Mouse (Mus musculus) layer of hippocampus, adult 9-10 months (tissue): ENCODE results near the gene Ndufaf5.
"Not testable (repeated sequence)": the region's sequence is repeated elsewhere in the genome, so short reads cannot be mapped to it uniquely, and the experiment has no call there.

ENCODE experiments used
- DNase-seq: peaks from one replicate; pipeline ENCODE4 v3.0.0; 2022; ENCODE audit warnings: low spot score

The Ndufaf5 gene

GRCm38 (mm10) chr2:140170127-140170802 lies at the start of gene Ndufaf5, which contains the start of gene Esf1:
Gene Ndufaf5, plus strand, starts transcription at chr2:140170649.
Gene Esf1, minus strand, starts transcription at chr2:140170564.
- DNase-seq, result peak; percentile 96

- no peak for DNase-seq
Measured at GRCm38 (mm10) chr2:140125516-140125915, 44.9 kb upstream of the Ndufaf5 start.

GRCm38 (mm10) chr2:140151743-140152142 lies 18.7 kb upstream of the Ndufaf5 start, which contains the start of gene Gm17374:
Gene Gm17374, plus strand, starts transcription at chr2:140152043.
- not testable (repeated sequence) for DNase-seq

GRCm38 (mm10) chr2:140159186-140159730 lies 11.2 kb upstream of the Ndufaf5 start:
- peak; percentile 16 for DNase-seq

DNA sequence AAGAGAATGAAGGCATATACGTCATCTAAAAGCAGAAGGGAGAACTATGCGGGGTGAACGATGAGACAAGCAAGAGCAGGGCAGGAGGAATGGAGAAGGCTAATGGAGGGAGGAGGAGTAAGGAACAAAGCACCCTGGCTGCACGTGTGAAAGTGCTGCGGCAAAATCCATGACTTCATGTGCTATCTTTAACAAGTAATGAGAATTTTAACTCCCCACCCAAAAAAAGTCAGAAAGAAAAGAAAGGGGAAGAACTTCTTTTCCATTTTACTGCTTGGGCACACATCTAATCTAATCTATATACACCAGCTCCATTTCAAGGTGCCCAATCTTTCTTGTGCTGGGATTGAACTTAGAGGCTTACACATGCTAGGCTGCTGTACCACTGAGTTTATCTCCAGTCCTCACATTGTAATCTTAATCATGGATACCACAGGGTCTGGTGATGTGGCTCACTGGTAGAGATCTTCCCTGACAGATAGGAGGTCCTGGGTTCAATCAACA lies 7.0 kb upstream of the Ndufaf5 start:
- DNase-seq, result no peak

DNA sequence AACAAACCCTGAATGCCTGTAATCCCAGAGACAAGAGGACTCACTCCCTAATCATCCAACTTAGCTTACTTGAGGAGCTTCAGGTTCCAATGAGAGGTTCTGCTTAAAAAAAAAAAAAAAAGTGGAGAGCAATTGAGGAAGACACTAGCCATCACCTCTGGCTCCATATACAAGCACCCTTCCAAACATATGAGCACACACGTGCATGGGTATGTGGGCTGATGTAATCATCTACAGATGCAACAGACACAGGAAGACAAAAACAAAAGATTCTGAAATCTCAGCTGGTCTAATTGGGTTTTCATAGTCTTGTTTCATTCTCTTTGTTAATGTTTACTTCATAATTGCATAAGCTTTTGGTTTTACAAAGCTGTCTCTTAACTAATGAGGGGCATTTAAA lies 1.4 kb upstream of the Ndufaf5 start:
- no peak for DNase-seq

DNA sequence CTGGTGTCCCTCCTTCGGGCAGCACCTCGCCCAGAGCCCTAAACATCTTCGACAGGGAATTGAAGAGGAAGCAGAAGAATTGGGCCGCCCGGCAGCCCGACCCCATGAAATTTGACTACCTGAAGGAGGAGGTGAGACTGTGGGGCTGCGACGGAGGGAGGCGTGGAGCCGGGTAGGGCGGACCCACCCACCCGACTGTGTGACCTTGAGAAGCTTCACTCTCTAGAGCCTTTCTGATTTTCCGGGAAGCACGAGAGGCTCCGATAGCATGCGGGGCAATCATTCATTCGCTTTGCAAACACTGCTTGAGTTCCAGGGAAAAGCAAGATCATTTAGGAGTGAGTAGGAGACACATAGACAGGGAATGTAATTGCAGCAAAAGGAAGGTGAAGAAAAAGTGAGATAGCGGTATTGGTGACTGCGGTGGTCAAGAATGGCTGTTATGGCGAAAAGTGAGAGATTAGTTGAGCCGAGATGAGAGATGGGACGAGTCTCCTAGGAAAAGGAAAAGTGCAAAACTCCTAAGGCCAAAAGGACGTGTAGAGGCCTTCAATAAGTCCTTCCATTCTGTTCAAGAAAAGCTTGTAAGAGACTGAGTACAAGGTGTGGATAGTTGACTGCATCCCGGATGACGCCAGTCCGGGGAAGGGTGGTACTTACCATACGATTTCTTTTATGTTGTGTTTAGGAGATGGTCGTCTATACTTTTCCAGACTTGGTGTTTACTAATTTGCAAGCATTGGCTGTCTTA lies 529 bp downstream of the Ndufaf5 start:
- no peak for DNase-seq

GRCm38 (mm10) chr2:140185685-140186210 lies 15.3 kb downstream of the Ndufaf5 start:
- DNase-seq, result not testable (repeated sequence)

GRCm38 (mm10) chr2:140200713-140201112 lies 30.3 kb downstream of the Ndufaf5 start:
- DNase-seq, result no peak

DNA sequence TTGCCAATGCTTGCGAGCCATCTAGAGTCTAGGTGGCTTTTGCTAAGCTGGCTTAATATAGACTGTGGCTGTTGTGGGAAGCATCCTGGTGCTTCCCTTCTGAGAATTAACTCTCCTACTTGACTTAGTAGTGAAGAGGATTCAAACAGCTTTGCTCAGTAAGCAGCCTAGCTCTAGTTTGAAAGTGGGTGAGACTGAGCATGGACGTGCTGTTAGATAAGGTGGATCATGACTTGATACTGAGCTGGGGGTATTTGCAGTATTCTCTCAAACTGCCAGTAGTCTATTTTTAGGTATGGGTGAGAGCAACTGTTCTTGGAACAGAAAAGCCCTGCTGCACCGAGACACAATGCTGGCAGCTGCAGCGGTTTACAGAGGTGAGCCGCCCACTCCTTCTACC lies 32.1 kb downstream of the Ndufaf5 start:
- DNase-seq, result no peak

- DNase-seq, result no peak
Measured at GRCm38 (mm10) chr2:140203756-140204155, 33.3 kb downstream of the Ndufaf5 start.

- no peak for DNase-seq
Measured at GRCm38 (mm10) chr2:140214519-140215027, 44.1 kb downstream of the Ndufaf5 start.

GRCm38 (mm10) chr2:140215415-140215814 lies 45.0 kb downstream of the Ndufaf5 start:
- no peak for DNase-seq

DNA sequence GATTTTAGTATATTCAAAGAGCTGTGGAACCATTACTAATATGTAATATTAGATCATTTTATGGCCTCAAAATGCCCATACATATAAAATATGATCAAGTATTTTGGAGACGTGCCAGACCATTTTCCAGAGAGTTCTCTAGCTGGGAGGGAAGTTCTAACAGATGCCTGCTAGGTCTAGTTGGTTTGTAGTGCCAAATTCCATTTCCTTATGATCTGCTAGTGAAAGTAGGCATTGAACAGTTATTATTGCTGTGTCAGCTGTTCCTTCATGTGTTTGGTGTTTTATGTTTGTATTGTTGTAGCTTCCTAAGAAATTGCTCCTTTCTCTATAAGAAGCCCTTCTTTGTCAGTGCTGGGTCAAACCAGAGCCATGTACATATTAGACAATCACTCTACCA lies 45.5 kb downstream of the Ndufaf5 start:
- DNase-seq, result no peak

DNA sequence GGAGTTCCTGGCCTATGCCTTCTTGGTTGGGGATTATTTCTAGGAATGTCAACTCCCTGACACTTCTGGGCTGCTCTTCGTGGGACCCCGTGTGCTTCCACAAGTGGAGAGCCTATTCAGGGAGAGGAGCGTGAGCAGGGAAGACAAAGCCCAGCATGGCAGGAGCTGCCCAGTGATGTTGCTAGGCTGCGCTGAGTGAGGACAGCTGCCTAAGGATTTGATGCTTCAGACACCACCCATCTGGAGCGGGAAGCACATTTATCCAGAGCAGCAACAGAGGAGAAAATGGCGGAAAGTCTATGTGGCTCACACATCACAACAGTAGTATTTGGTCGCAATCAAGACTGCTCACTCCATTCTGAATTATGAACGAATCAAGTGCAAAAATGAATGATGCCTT lies 49.9 kb downstream of the Ndufaf5 start:
- no peak for DNase-seq

DNA sequence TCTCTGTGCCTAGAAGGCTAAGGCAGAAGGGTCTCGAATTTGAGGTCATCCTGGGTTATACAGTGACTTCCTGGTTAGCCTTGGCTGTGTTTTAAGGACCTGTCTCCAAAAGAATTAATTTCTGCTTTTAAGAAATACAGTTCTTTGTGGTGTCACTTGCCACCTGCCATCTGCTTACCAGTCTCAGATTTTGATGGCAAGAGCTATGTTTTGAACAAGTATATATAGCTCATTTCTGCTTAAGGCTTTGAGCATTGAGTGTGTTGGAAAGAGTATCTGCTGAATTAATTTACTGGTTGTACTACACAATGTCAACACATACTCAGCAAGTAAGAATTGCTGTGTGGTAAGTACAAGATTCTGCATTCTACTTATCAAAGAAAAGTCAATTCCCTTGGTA lies 59.8 kb downstream of the Ndufaf5 start:
- DNase-seq, result no peak

- no peak for DNase-seq
Measured at GRCm38 (mm10) chr2:140237245-140237644, 66.8 kb downstream of the Ndufaf5 start.

DNA sequence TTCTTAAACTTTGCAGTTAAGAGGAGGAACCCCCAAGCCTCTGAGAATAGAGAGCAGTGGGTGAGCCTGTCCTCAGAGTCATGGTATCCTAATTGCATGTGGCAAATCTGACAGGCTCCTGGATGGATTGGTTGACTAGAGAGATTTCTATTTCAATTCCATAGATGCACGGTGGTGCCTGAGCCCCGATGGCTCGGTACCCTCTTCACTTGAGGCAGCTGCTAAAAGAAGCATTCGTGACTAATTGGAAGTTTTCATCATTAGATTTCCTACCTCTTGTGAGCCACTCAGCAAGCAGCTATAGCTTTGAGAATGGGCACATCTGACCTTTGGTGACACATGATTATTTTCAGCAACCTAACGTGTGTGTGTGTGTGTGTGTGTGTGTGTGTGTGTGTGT lies 71.9 kb downstream of the Ndufaf5 start:
- DNase-seq, result no peak

DNA sequence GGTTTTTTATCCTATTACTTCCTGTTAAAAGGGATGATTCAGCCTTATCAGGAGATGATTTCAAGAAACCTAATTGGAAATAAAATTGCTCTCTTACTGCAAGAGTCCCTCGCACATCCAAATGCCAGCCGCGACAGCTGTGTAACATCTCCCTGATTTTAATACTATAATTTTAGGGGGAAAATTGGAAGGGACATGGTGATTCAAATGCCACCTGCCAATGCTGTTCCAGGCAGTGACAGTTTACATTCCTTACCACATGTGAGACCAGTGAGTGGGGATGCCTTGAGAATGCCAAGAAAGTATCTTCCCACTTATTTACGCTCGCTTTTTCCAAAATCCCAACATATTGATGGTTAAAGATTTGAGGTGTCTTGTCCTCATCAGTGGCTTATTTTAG lies 72.7 kb downstream of the Ndufaf5 start:
- DNase-seq, result no peak
